Mouse (Mus musculus) megakaryocyte, embryonic 14.5 days (primary cell): Measurements from ENCODE around the gene Slc39a11. TPM values are rescaled to one million over a fixed set of nuclear protein-coding genes. Genes with fewer than 3 reads are reported as not detected.
A peak's percentile ranks its signal among the peaks of the same experiment; 100 is the strongest.

Experiments
- H3K27me3 ChIP-seq: replicated peaks from 2 replicates; pipeline ENCODE3; 2012; ENCODE audit warnings: inconsistent platforms
- H3K36me3 ChIP-seq: replicated peaks from 2 replicates; pipeline ENCODE3; 2012; ENCODE audit warnings: low read length, inconsistent platforms, mixed read lengths
- H3K4me1 ChIP-seq: 2 replicates; pipeline ENCODE4 v1.6.1; 2012; ENCODE audit warnings: inconsistent platforms
- H3K4me3 ChIP-seq: replicated peaks from 2 replicates; pipeline ENCODE3; 2012; ENCODE audit warnings: moderate library complexity, mild to moderate bottlenecking, inconsistent platforms
- H3K9me3 ChIP-seq: 2 replicates; pipeline ENCODE4 v1.6.1; 2012; ENCODE audit warnings: inconsistent platforms
- FLI1 ChIP-seq: IDR thresholded peaks from 2 replicates; pipeline ENCODE4 v1.6.1; 2012; ENCODE audit warnings: low read length, inconsistent platforms, mixed read lengths
- GATA1 ChIP-seq: IDR thresholded peaks from 3 replicates; pipeline ENCODE4 v1.6.1; 2012; ENCODE audit warnings: mixed read lengths, low read length, inconsistent platforms, borderline replicate concordance
- polyA plus RNA-seq: library from polyadenylated mRNA; stranded (reverse); fragments of >175 nt; gene quantifications from 2 replicates; pipeline ENCODE4 v1.2.3, GENCODE M21; 2012; ENCODE audit warnings: low replicate concordance; ENCODE audit not compliant: insufficient read depth

The Slc39a11 gene
- polyA plus RNA-seq, 1 experiment: 20.6 TPM

- peaks cover 44% of the 10 kb centered on the region for H3K9me3 ChIP-seq
- H3K36me3 ChIP-seq: peaks cover 10% of the 10 kb centered on the region
Observed at GRCm38 (mm10) chr11:113431161-113431560, 218.7 kb downstream of the Slc39a11 start.

DNA sequence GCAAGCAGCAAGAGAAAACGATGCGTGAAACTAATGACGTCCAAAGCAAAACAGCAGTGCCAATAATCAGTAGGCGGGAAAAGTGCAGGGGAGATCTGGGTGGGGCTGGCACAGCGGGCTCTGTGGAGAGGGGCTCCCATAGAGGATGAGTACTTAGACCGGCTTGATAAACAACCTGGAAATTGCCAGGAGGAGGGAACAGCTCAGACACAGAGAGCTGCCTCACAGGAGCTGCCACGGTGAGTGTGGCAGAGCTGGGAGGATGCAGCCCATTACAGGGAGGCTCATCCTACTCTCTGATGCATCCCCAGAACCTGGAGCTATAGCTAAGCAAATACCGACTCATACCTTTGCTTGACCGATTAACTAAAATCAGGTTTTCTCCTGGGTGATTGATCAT, 224.0 kb downstream of the Slc39a11 start:
- no peak overlapping the region for H3K4me3 ChIP-seq
- H3K4me1 ChIP-seq: peaks cover 6% of the 10 kb centered on the region
- no peaks in the 10 kb centered on the region for H3K27me3 ChIP-seq
- H3K36me3 ChIP-seq: no peaks in the 10 kb centered on the region
- TF ChIP-seq FLI1 (no peak), GATA1 (no peak)
- peaks cover 3% of the 10 kb centered on the region; the same call in 1 of the 2 replicates for H3K9me3 ChIP-seq

More at GRCm38 (mm10) chr11:113431161-113431560, 218.7 kb downstream of the Slc39a11 start:
- no peak for TF ChIP-seq FLI1
- no peak for TF ChIP-seq GATA1
- Histone ChIP-seq H3K4me3 (no peak overlapping the region), H3K27me3 (no peaks in the 10 kb centered on the region), H3K4me1 (peaks cover 7% of the 10 kb centered on the region; the same call in 1 of the 2 replicates)

- Histone ChIP-seq H3K9me3 (peaks cover 6% of the 10 kb centered on the region; the same call in 1 of the 2 replicates), H3K36me3 (no peaks in the 10 kb centered on the region), H3K4me1 (peaks cover 6% of the 10 kb centered on the region), H3K27me3 (no peaks in the 10 kb centered on the region), H3K4me3 (no peak overlapping the region)
- TF ChIP-seq GATA1 (no peak), FLI1 (no peak)
Observed at GRCm38 (mm10) chr11:113425454-113425853, 224.4 kb downstream of the Slc39a11 start.

GRCm38 (mm10) chr11:113424765-113425164, 225.1 kb downstream of the Slc39a11 start:
- no peak for TF ChIP-seq FLI1
- no peak for TF ChIP-seq GATA1
- Histone ChIP-seq H3K9me3 (peaks cover 5% of the 10 kb centered on the region), H3K36me3 (no peaks in the 10 kb centered on the region), H3K27me3 (no peaks in the 10 kb centered on the region), H3K4me3 (no peak overlapping the region), H3K4me1 (peaks cover 6% of the 10 kb centered on the region)

GRCm38 (mm10) chr11:113422598-113422997, 227.3 kb downstream of the Slc39a11 start:
- peak overlapping the region; percentile 87 for H3K4me3 ChIP-seq
- no peaks in the 10 kb centered on the region for H3K27me3 ChIP-seq
- H3K36me3 ChIP-seq: no peaks in the 10 kb centered on the region
- H3K9me3 ChIP-seq: peaks cover 11% of the 10 kb centered on the region
- TF ChIP-seq GATA1 (no peak), FLI1 (no peak)
- peaks cover 6% of the 10 kb centered on the region for H3K4me1 ChIP-seq

- Histone ChIP-seq H3K27me3 (no peaks in the 10 kb centered on the region), H3K9me3 (peaks cover 39% of the 10 kb centered on the region), H3K4me1 (peaks cover 4% of the 10 kb centered on the region), H3K4me3 (no peak overlapping the region), H3K36me3 (no peaks in the 10 kb centered on the region)
- no peak for TF ChIP-seq FLI1
- TF ChIP-seq GATA1: no peak
Observed at GRCm38 (mm10) chr11:113418921-113419655, 230.8 kb downstream of the Slc39a11 start.

DNA sequence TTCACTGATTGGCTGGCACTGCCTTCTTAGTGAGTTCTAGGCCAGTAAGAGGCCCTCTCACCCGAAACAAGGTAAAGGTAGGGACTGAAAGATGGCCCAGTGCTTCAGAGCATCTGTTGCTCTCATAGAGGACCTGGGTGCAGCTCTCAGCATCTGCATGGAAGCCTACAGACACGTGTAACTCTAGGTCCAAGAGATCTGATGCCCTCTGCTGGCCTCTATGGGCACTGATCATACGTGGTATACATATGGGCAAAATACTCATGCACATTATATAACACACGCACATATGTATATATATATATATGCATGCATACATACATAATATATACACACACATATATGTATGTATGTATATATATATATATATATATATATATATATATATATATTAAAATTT, 231.9 kb downstream of the Slc39a11 start:
- Histone ChIP-seq H3K9me3 (peaks cover 41% of the 10 kb centered on the region), H3K36me3 (no peaks in the 10 kb centered on the region), H3K4me3 (no peak overlapping the region), H3K4me1 (peaks cover 4% of the 10 kb centered on the region), H3K27me3 (no peaks in the 10 kb centered on the region)
- TF ChIP-seq GATA1 (no peak), FLI1 (no peak)

DNA sequence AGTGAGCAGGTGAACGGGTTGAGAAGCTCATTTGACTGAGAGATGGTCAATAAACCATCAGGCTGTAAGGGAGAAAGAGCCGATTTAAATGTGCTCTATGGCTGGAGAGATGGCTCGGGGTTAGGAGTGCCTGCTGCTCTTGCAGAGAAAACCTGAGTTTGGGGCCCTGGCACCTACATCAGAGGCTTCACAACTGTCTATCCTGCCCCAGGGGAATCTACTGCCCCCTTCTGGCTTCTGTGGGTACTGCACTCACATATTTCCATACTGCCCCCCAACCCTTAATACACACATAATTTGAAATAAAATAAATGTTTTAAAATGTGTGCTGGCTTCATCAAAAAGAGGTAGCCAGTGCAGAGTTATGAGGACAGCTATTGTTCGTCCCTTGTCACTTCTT, 237.3 kb downstream of the Slc39a11 start:
- Histone ChIP-seq H3K9me3 (peaks cover 71% of the 10 kb centered on the region), H3K27me3 (no peaks in the 10 kb centered on the region), H3K4me1 (no peaks in the 10 kb centered on the region; the same call in 1 of the 2 replicates), H3K36me3 (no peaks in the 10 kb centered on the region), H3K4me3 (no peak overlapping the region)
- TF ChIP-seq FLI1 (no peak), GATA1 (no peak)

GRCm38 (mm10) chr11:113411798-113412197, 238.1 kb downstream of the Slc39a11 start:
- H3K27me3 ChIP-seq: no peaks in the 10 kb centered on the region
- peaks cover 69% of the 10 kb centered on the region for H3K9me3 ChIP-seq
- no peaks in the 10 kb centered on the region; the same call in 1 of the 2 replicates for H3K4me1 ChIP-seq
- H3K36me3 ChIP-seq: no peaks in the 10 kb centered on the region
- no peak for TF ChIP-seq FLI1
- no peak for TF ChIP-seq GATA1
- no peak overlapping the region for H3K4me3 ChIP-seq

DNA sequence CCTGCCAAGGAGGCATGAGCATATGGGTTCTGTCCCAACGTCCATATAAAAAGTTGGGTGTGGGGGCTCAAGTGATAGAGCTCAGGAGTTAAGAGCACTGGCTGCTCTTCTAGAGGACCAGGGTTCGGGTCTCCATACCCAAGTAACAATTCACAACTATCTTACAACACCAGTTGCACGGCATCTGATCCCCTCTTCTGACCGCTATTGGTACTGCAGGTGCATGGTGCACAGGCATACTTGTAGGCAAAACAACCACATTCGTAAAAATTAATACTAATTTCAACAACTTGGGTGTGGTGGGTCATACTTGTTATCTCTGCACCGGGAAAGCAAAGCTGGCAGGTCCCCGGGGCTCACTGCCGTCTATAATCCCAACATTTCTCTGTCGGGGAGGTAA, 240.8 kb downstream of the Slc39a11 start:
- TF ChIP-seq GATA1 (no peak), FLI1 (no peak)
- H3K9me3 ChIP-seq: peaks cover 68% of the 10 kb centered on the region
- H3K4me1 ChIP-seq: no peaks in the 10 kb centered on the region; the same call in 1 of the 2 replicates
- peaks cover 5% of the 10 kb centered on the region for H3K36me3 ChIP-seq
- H3K4me3 ChIP-seq: no peak overlapping the region
- no peaks in the 10 kb centered on the region for H3K27me3 ChIP-seq
